In genomic region chr16:10384544-10384943, GRCm38 (mm10) we compare ENCODE assay signal across 11 mouse cellular contexts. TPM values are rescaled to one million over a fixed set of nuclear protein-coding genes. Genes with fewer than 3 reads are reported as not detected.
DNase-seq lines count a peak whose midpoint lies in the region; ATAC-seq and TF ChIP-seq lines count a peak whose summit lies in the region.
"Had no signal": no experiment of that assay in that cellular context is flagged by ENCODE, and none has a peak within 500 bp of the region (broad histone marks: within the 10 kb centered on the region; RNA-seq: fewer than 3 reads in every experiment).

No protein-coding gene starts in this region.

- peak overlapping the region; percentile 34; the same call in 1 of the 2 replicates for H3K4me3 ChIP-seq in heart, embryonic 13.5 days
- no peak overlapping the region for H3K4me3 ChIP-seq in CH12.LX (replicated peaks in 1 of 3; ENCODE audit: low read depth in 2 of 3, low read length in 2 of 3, poor library complexity in 1 of 3)
- peak overlapping the region; percentile 55 for H3K4me3 ChIP-seq in erythroblast, embryonic 14.5 days (replicated peaks)
- H3K4me3 ChIP-seq in liver, embryonic 14.5 days (ENCODE audit: insufficient read depth in 1 of 2, low read depth in 2 of 2, low read length in 2 of 2) = peak overlapping the region; percentile 37
- no peak overlapping the region for H3K4me3 ChIP-seq in forebrain, embryonic 15.5 days
- H3K4me3 ChIP-seq: neural tube, embryonic 13.5 days had no signal

- H3K36me3 ChIP-seq in heart, embryonic 13.5 days = no peaks in the 10 kb centered on the region
- no peaks in the 10 kb centered on the region for H3K36me3 ChIP-seq in CH12.LX (replicated peaks in 1 of 2; ENCODE audit: control insufficient read depth in 1 of 2, insufficient read depth in 1 of 2, low read length in 1 of 2)
- H3K36me3 ChIP-seq in erythroblast, embryonic 14.5 days (ENCODE audit: control insufficient read depth) = no peaks in the 10 kb centered on the region
- no peaks in the 10 kb centered on the region for H3K36me3 ChIP-seq in liver, embryonic 14.5 days (replicated peaks; ENCODE audit: control insufficient read depth, insufficient read depth, low read depth)
- no peaks in the 10 kb centered on the region for H3K36me3 ChIP-seq in forebrain, embryonic 15.5 days
- H3K36me3 ChIP-seq: neural tube, embryonic 13.5 days had no signal

- TF ChIP-seq RAD21 in CH12.LX (IDR thresholded peaks at IDR 0.05; ENCODE audit: low read depth, low read length) = no peak

- TF ChIP-seq CTCF in CH12.LX (conservative IDR thresholded peaks at IDR 0.05 in 1 of 2, IDR thresholded peaks at IDR 0.05 in 1 of 2; ENCODE audit: low read depth in 2 of 2, low read length in 2 of 2) = no peak
- TF ChIP-seq CTCF in liver, embryonic 14.5 days (IDR thresholded peaks at IDR 0.05; ENCODE audit: low read depth) = no peak

- ATAC-seq in heart, embryonic 13.5 days (ENCODE audit: extremely low read depth, insufficient number of reproducible peaks, low FRiP score, low TSS enrichment) = no peak
- peak; percentile 80 for ATAC-seq in liver, embryonic 14.5 days (ENCODE audit: insufficient read depth)
- ATAC-seq in forebrain, embryonic 15.5 days (replicated peaks) = no peak
- ATAC-seq: activated CD4-positive, CD25-positive, alpha-beta regulatory T cell, adult 4 months had no signal

- no peak overlapping the region for H3K9ac ChIP-seq in heart, embryonic 13.5 days
- H3K9ac ChIP-seq in CH12.LX (ENCODE audit: insufficient read depth, low read depth) = no peak overlapping the region
- H3K9ac ChIP-seq in liver, embryonic 14.5 days (replicated peaks) = peak overlapping the region; percentile 45
- H3K9ac ChIP-seq in forebrain, embryonic 15.5 days (replicated peaks) = no peak overlapping the region
- H3K9ac ChIP-seq: neural tube, embryonic 13.5 days had no signal

- 0 out of 2 replicates have a peak overlapping the region, but pooled peaks have one; percentile 24 for H3K27ac ChIP-seq in heart, embryonic 13.5 days (replicated peaks)
- H3K27ac ChIP-seq in CH12.LX (ENCODE audit: insufficient read depth, low read depth) = no peak overlapping the region
- peak overlapping the region; percentile 88 for H3K27ac ChIP-seq in liver, embryonic 14.5 days
- H3K27ac ChIP-seq in forebrain, embryonic 15.5 days (replicated peaks) = no peak overlapping the region
- H3K27ac ChIP-seq: neural tube, embryonic 13.5 days had no signal

- 57% methylated on average over 3 of the region's 3 CpGs for WGBS in heart, embryonic 13.5 days
- WGBS in liver, embryonic 14.5 days (ENCODE audit: insufficient replicate concordance) = 34% methylated on average over 3 of the region's 3 CpGs
- WGBS in forebrain, embryonic 15.5 days = 65% methylated on average over 3 of the region's 3 CpGs

- TF ChIP-seq POLR2A in CH12.LX (IDR thresholded peaks at IDR 0.05; ENCODE audit: low read depth, low read length) = no peak

- H3K4me1 ChIP-seq in heart, embryonic 13.5 days = peaks cover 5% of the 10 kb centered on the region
- H3K4me1 ChIP-seq in CH12.LX (ENCODE audit: control insufficient read depth in 1 of 2, insufficient read depth in 2 of 2) = peaks cover 0 to 14% of the 10 kb centered on the region in 2 experiments; a peak in 2 of 4 replicates
- H3K4me1 ChIP-seq in erythroblast, embryonic 14.5 days (ENCODE audit: control insufficient read depth) = peaks cover 58% of the 10 kb centered on the region
- H3K4me1 ChIP-seq in liver, embryonic 14.5 days (replicated peaks; ENCODE audit: control insufficient read depth in 2 of 2, insufficient read depth in 2 of 2, low read length in 1 of 2) = peaks cover 30 to 31% of the 10 kb centered on the region in 2 experiments
- H3K4me1 ChIP-seq in forebrain, embryonic 15.5 days = no peaks in the 10 kb centered on the region
- H3K4me1 ChIP-seq: neural tube, embryonic 13.5 days had no signal

- dilution Hi-C loops in CH12.LX (cut with MboI; ENCODE audit: extremely low pct_ligation_motif_present, extremely low pct_unique_long_range_greater_than_20kb, low sequenced_read_pairs) = no loop called here

- DNase-seq in heart, postnatal 36 days = no peak
- no peak for DNase-seq in CH12.LX (ENCODE audit: extremely low read depth)
- DNase-seq in liver, embryonic 14.5 days (ENCODE audit: low read depth in 3 of 3, low spot score in 3 of 3) = peak in 2 of 3 experiments; percentile 20 to 31
- DNase-seq in frontal cortex, postnatal 36 days (ENCODE audit: low spot score in 2 of 2) = no peak
- no peak for DNase-seq in cerebellum, adult 9-10 months

- no peak for TF ChIP-seq EP300 in CH12.LX (IDR thresholded peaks at IDR 0.05; ENCODE audit: low read length)
- TF ChIP-seq EP300 in liver, embryonic 14.5 days (IDR thresholded peaks at IDR 0.05; ENCODE audit: low read depth) = no peak

- H3K4me2 ChIP-seq in heart, embryonic 13.5 days = peak overlapping the region; percentile 57
- H3K4me2 ChIP-seq in CH12.LX (ENCODE audit: insufficient read depth, low read depth, poor library complexity, severe bottlenecking) = peak overlapping the region; percentile 41; the same call in 1 of the 2 replicates
- H3K4me2 ChIP-seq in liver, embryonic 14.5 days (ENCODE audit: low read depth) = peak overlapping the region; percentile 85
- H3K4me2 ChIP-seq in forebrain, embryonic 15.5 days (replicated peaks) = no peak overlapping the region

- H3K27me3 ChIP-seq in heart, embryonic 13.5 days (replicated peaks) = peaks cover 5% of the 10 kb centered on the region; the same call in 1 of the 2 replicates
- peaks cover 19% of the 10 kb centered on the region for H3K27me3 ChIP-seq in CH12.LX (replicated peaks)
- H3K27me3 ChIP-seq in erythroblast, embryonic 14.5 days (ENCODE audit: control insufficient read depth) = peaks cover 8% of the 10 kb centered on the region
- no peaks in the 10 kb centered on the region for H3K27me3 ChIP-seq in liver, embryonic 14.5 days (ENCODE audit: control insufficient read depth, insufficient read depth, low read length)
- H3K27me3 ChIP-seq in forebrain, embryonic 15.5 days = no peaks in the 10 kb centered on the region
- H3K27me3 ChIP-seq: neural tube, embryonic 13.5 days had no signal

- in situ Hi-C loops in CH12.LX (cut with MboI; ENCODE audit: low pct_ligation_motif_present, low pct_unique_long_range_greater_than_20kb, low sequenced_read_pairs) = loop anchor here (25.0 kb wide), 1 partner anchor 297 kb away; no protein-coding TSS in a partner anchor

- intact Hi-C loops in heart, postnatal 36 days (cut with DNase I) = no loop called here

- H3K79me2 ChIP-seq in CH12.LX (replicated peaks; ENCODE audit: control insufficient read depth, extremely low read depth, insufficient read depth, poor library complexity, severe bottlenecking) = no peaks in the 10 kb centered on the region

- no peaks in the 10 kb centered on the region for H3K9me3 ChIP-seq in heart, embryonic 13.5 days
- H3K9me3 ChIP-seq in CH12.LX (replicated peaks; ENCODE audit: low read length) = no peaks in the 10 kb centered on the region
- H3K9me3 ChIP-seq in erythroblast, embryonic 14.5 days (ENCODE audit: control insufficient read depth, low read length) = no peaks in the 10 kb centered on the region
- H3K9me3 ChIP-seq in liver, embryonic 14.5 days (ENCODE audit: control insufficient read depth, low read length) = no peaks in the 10 kb centered on the region
- no peaks in the 10 kb centered on the region for H3K9me3 ChIP-seq in forebrain, embryonic 15.5 days
- H3K9me3 ChIP-seq: neural tube, embryonic 13.5 days had no signal

TF ChIP-seq in CH12.LX, 34 proteins besides CTCF, POLR2A, EP300 and RAD21:
- TF ChIP-seq BHLHE40 (IDR thresholded peaks at IDR 0.05; ENCODE audit: low read depth, low read length) = 0 out of 2 replicates have a peak, but pooled peaks have one; percentile 0
- TF ChIP-seq RCOR1 (conservative IDR thresholded peaks at IDR 0.05; ENCODE audit: low read depth, low read length) = no peak
- no peak for TF ChIP-seq TBP (conservative IDR thresholded peaks at IDR 0.05; ENCODE audit: low read depth, low read length)
- TF ChIP-seq ZC3H11A (IDR thresholded peaks at IDR 0.05; ENCODE audit: low read depth, low read length) = no peak

RNA-seq across cellular contexts. Expression of gene Tekt5, which starts 10.7 kb away (rescaled TPM):
- polyA plus RNA-seq in heart, embryonic 13.5 days (2015; fragmentation: Nextera tagmentation; extraction: Ambion mirVana) = 0.13 and 0.33 TPM in 2 replicates
- not detected for total RNA-seq in heart, postnatal 36 days (2021)
- total RNA-seq in CH12.LX (2012; rRNA removed) (0.08 TPM in 1 of 2 replicates, not detected in the other), CH12.LX (2014; rRNA removed) (not detected in 2 replicates)
- polyA plus RNA-seq in CH12.LX (2012; ENCODE audit: insufficient read length, low read depth) = 0.14 and 0.17 TPM in 2 replicates
- polyA plus RNA-seq in erythroblast, embryonic 14.5 days (2012) = not detected in 2 replicates
- 0.13 and 0.15 TPM in 2 replicates for polyA plus RNA-seq in liver, embryonic 14.5 days (2012; rRNA removed)
- polyA plus RNA-seq in liver, embryonic 14.5 days (2014; fragmentation: Nextera tagmentation; extraction: Ambion mirVana) = 0.10 TPM in 2 replicates
- 2.4 and 3.0 TPM in 2 replicates for polyA plus RNA-seq in forebrain, embryonic 15.5 days (2015; fragmentation: Nextera tagmentation; extraction: Ambion mirVana)
- polyA plus RNA-seq: activated CD4-positive, CD25-positive, alpha-beta regulatory T cell, adult 4 months; limb, embryonic 11.5 days had no signal

RNA-seq across cellular contexts. Expression of gene Nubp1, which starts 27.2 kb away (rescaled TPM):
- 36.6 and 37.1 TPM in 2 replicates for polyA plus RNA-seq in heart, embryonic 13.5 days (2015; fragmentation: Nextera tagmentation; extraction: Ambion mirVana)
- total RNA-seq in heart, postnatal 36 days (2021) = 1 to 10 TPM; 8.9 to 9.0 TPM
- total RNA-seq in CH12.LX (2012; rRNA removed) (163 and 169 TPM in 2 replicates), CH12.LX (2014; rRNA removed) (152 TPM in 2 replicates)
- polyA plus RNA-seq in CH12.LX (2012; ENCODE audit: insufficient read length, low read depth) = 162 and 176 TPM in 2 replicates
- polyA plus RNA-seq in erythroblast, embryonic 14.5 days (2012) = 3.0 and 3.6 TPM in 2 replicates
- polyA plus RNA-seq in liver, embryonic 14.5 days (2012; rRNA removed) = 15.2 and 20.2 TPM in 2 replicates
- polyA plus RNA-seq in liver, embryonic 14.5 days (2014; fragmentation: Nextera tagmentation; extraction: Ambion mirVana) = 31.6 and 34.4 TPM in 2 replicates
- polyA plus RNA-seq in forebrain, embryonic 15.5 days (2015; fragmentation: Nextera tagmentation; extraction: Ambion mirVana) = 45.9 and 48.6 TPM in 2 replicates

Comparison
In these comparisons a context has a peak if more than half of its experiments do, and no peak if none do; other contexts are left out.
1. H3K27ac ChIP-seq: peak in heart, embryonic 13.5 days (single experiment) and liver, embryonic 14.5 days (single experiment); none in CH12.LX (single experiment) and forebrain, embryonic 15.5 days (single experiment).
2. H3K4me3 ChIP-seq: peak in heart, embryonic 13.5 days (single experiment), erythroblast, embryonic 14.5 days (single experiment) and liver, embryonic 14.5 days (2 of 2); none in CH12.LX (0 of 3) and forebrain, embryonic 15.5 days (single experiment).
3. DNase-seq: peak in liver, embryonic 14.5 days (2 of 3); none in heart, postnatal 36 days (0 of 2), CH12.LX (single experiment), frontal cortex, postnatal 36 days (0 of 2) and cerebellum, adult 9-10 months (single experiment).